Mouse (Mus musculus) neural tube, embryonic 15.5 days (tissue): Measurements from ENCODE around the gene Etnk1. TPM values are rescaled to one million over a fixed set of nuclear protein-coding genes. Genes with fewer than 3 reads are reported as not detected.

Experiments
- ATAC-seq: fragments of 200-750 bp; cut with Nextera tagmentation; 2 replicates; pipeline ENCODE4 v1.8.0; 2017; ENCODE audit warnings: mild to moderate bottlenecking, moderate TSS enrichment, moderate library complexity; ENCODE audit not compliant: low FRiP score
- H3K27ac ChIP-seq: fragments of 300-500 bp; sonication (generic); replicated peaks from 2 replicates; pipeline ENCODE4 v1.5.1; 2015; ENCODE audit warnings: mild to moderate bottlenecking, inconsistent platforms
- H3K27me3 ChIP-seq: fragments of 300-500 bp; sonication (generic); replicated peaks from 2 replicates; pipeline ENCODE4 v1.6.1; 2015; ENCODE audit warnings: inconsistent platforms
- H3K36me3 ChIP-seq: fragments of 300-500 bp; sonication (generic); 2 replicates; pipeline ENCODE4 v1.6.1; 2015; ENCODE audit warnings: inconsistent platforms
- H3K4me1 ChIP-seq: fragments of 300-500 bp; sonication (generic); 2 replicates; pipeline ENCODE4 v1.6.1; 2015; ENCODE audit warnings: inconsistent platforms
- H3K4me2 ChIP-seq: fragments of 300-500 bp; sonication (generic); 2 replicates; pipeline ENCODE4 v1.6.1; 2015; ENCODE audit warnings: inconsistent platforms, mild to moderate bottlenecking, moderate library complexity
- H3K4me3 ChIP-seq: fragments of 300-500 bp; sonication (generic); replicated peaks from 2 replicates; pipeline ENCODE4 v1.5.1; 2015; ENCODE audit warnings: mild to moderate bottlenecking, inconsistent platforms
- H3K9ac ChIP-seq: fragments of 300-500 bp; sonication (generic); replicated peaks from 2 replicates; pipeline ENCODE4 v1.6.1; 2015; ENCODE audit warnings: mild to moderate bottlenecking, inconsistent platforms
- H3K9me3 ChIP-seq: fragments of 300-500 bp; sonication (generic); replicated peaks from 2 replicates; pipeline ENCODE4 v1.6.1; 2016; ENCODE audit warnings: inconsistent platforms
- WGBS: fragments of 180-500 bp; shearing (Covaris S2); methylation state at CpG from one replicate; pipeline ENCODE4 v1.1.7; 2015; ENCODE audit warnings: mixed read lengths; 5-methylcytosine and 5-hydroxymethylcytosine counted together
- polyA plus RNA-seq: library from polyadenylated mRNA; unstranded; fragments of >200 nt; fragmentation: Nextera tagmentation; extraction: Ambion mirVana; gene quantifications from 2 replicates; pipeline ENCODE4 v1.2.1, GENCODE M21; 2015

The Etnk1 gene
- 38.9 and 42.0 TPM in 2 replicates for polyA plus RNA-seq

GRCm38 (mm10) chr6:143166452-143167357 is at the start of gene Etnk1:
Etnk1 (plus strand) TSS chr6:143167221.
- H3K9me3 ChIP-seq, result no peaks in the 10 kb centered on the region
- peak; percentile 96 for ATAC-seq
- H3K4me3 ChIP-seq, result peak within 1 kb of the TSS; percentile 96
- peak within 1 kb of the TSS; percentile 78 for H3K4me2 ChIP-seq
- H3K9ac ChIP-seq, result peak within 1 kb of the TSS; percentile 96
- H3K4me1 ChIP-seq, result peaks cover 42% of the 10 kb centered on the region
- no peaks in the 10 kb centered on the region for H3K27me3 ChIP-seq
- peak within 1 kb of the TSS; percentile 92 for H3K27ac ChIP-seq
- WGBS, result 1% methylated on average over 71 of the region's 81 CpGs
- H3K36me3 ChIP-seq, result peaks cover 6% of the 10 kb centered on the region; the same call in 1 of the 2 replicates

DNA sequence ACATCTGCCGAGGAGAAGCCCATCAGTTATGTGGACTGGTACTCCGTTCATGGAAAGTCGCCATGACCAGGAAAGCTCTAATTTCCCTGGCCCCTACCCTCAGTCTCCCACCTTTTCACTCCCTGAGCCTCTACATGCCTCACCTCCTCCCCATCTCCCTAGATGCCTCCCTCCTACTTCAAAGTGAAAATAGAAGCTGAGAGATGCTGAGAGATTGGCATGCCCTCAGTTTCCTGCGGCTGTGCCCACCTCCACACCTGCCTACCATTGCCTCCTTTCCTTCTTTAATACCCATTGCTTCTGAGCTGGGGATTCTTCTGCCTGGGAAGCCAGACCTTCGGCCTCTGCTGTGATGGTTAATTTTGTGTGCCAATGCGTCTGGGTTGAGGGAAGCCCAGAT is 47.7 kb upstream of the Etnk1 start:
- Histone ChIP-seq H3K36me3 (no peaks in the 10 kb centered on the region), H3K9me3 (no peaks in the 10 kb centered on the region), H3K4me3 (no peak overlapping the region), H3K27ac (no peak overlapping the region), H3K27me3 (no peaks in the 10 kb centered on the region), H3K4me1 (no peaks in the 10 kb centered on the region), H3K9ac (no peak overlapping the region), H3K4me2 (no peak overlapping the region)
- ATAC-seq, result no peak
- WGBS, result 96% methylated on average over 6 of the region's 6 CpGs

- Histone ChIP-seq H3K4me2 (no peak overlapping the region), H3K9ac (no peak overlapping the region)
Measured at GRCm38 (mm10) chr6:143125721-143126120, 41.3 kb upstream of the Etnk1 start.

GRCm38 (mm10) chr6:143129466-143129865 is 37.6 kb upstream of the Etnk1 start:
- no peak overlapping the region for H3K9ac ChIP-seq
- H3K9me3 ChIP-seq, result 0 out of 2 replicates have a peak, but pooled peaks cover 3% of the 10 kb centered on the region
- no peak overlapping the region for H3K4me2 ChIP-seq
- H3K27ac ChIP-seq, result no peak overlapping the region
- no peaks in the 10 kb centered on the region for H3K36me3 ChIP-seq
- no peak for ATAC-seq
- H3K4me1 ChIP-seq, result no peaks in the 10 kb centered on the region
- H3K4me3 ChIP-seq, result no peak overlapping the region
- WGBS, result 90% methylated on average over 7 of the region's 7 CpGs
- no peaks in the 10 kb centered on the region for H3K27me3 ChIP-seq

More at GRCm38 (mm10) chr6:143125721-143126120, 41.3 kb upstream of the Etnk1 start:
- no peaks in the 10 kb centered on the region for H3K27me3 ChIP-seq
- no peaks in the 10 kb centered on the region for H3K36me3 ChIP-seq
- H3K9me3 ChIP-seq, result 0 out of 2 replicates have a peak, but pooled peaks cover 3% of the 10 kb centered on the region
- no peak overlapping the region for H3K27ac ChIP-seq
- H3K4me1 ChIP-seq, result no peaks in the 10 kb centered on the region
- ATAC-seq, result no peak
- H3K4me3 ChIP-seq, result no peak overlapping the region

DNA sequence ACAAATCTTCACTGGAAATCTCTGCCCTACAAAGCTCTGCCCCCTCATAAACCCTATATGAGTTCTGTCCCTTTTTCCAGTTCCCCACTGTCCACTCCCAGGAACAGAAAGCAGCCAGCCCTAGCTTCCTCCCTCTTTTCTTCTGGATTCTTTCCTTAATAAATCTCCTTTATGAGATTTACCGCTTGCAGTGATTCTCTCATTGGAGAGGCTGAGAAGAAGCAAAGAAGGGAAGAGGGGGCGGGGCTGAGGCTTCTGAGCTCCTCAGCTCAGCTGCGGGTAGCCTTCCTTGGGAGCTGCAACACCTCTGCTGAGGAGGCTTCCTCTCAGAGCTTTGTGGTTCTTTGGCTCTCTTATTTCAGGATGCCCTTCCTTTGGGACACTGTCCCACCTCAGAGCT is 37.1 kb upstream of the Etnk1 start:
- WGBS, result 82% methylated on average over 3 of the region's 3 CpGs
- Histone ChIP-seq H3K27me3 (no peaks in the 10 kb centered on the region), H3K4me1 (no peaks in the 10 kb centered on the region), H3K9me3 (0 out of 2 replicates have a peak, but pooled peaks cover 3% of the 10 kb centered on the region), H3K4me2 (no peak overlapping the region), H3K9ac (no peak overlapping the region), H3K36me3 (no peaks in the 10 kb centered on the region), H3K4me3 (no peak overlapping the region), H3K27ac (no peak overlapping the region)
- no peak for ATAC-seq

- WGBS, result 88% methylated on average over 4 of the region's 4 CpGs
- no peaks in the 10 kb centered on the region for H3K4me1 ChIP-seq
Measured at GRCm38 (mm10) chr6:143130411-143130810, 36.6 kb upstream of the Etnk1 start.

DNA sequence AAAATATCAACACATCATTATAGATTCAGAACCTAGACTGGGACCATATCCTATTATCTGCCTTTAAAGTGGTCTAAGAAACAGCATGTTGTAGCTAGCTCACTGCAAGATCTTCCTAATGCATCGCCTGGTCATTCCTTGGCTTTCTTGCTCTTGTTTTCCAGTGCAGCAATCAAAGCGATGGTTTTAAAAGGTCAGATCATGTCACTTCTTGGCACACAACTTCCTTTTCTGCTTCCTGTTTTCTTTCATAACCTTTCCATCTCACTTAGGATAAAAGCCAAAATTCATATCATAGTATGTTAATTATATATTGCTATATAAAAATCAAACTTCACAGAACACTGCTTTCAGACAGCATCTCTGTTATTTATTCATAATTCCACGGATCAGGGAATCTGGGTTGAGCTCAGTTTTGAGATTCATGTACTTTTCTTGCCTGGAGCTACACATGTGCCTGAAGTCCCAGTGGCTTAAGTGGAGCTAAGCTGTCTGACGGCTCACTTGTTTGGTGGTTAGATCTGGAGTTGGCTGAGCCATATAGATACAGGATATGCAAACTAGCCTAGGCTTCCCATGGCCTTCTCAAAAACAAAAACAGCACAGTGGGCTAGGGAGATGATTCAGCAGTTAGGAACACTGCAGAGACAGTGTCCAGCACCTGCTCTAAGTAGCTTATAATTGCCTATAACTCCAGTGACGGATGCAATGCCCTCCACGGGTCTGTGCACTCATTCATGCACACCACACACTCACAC is 34.9 kb upstream of the Etnk1 start:
- H3K4me3 ChIP-seq, result no peak overlapping the region
- H3K27me3 ChIP-seq, result no peaks in the 10 kb centered on the region
- H3K36me3 ChIP-seq, result no peaks in the 10 kb centered on the region
- H3K27ac ChIP-seq, result no peak overlapping the region
- ATAC-seq, result no peak
- no peak overlapping the region for H3K9ac ChIP-seq
- 69% methylated on average over 6 of the region's 6 CpGs for whole genome bisulfite sequencing
- no peaks in the 10 kb centered on the region for H3K4me1 ChIP-seq
- H3K4me2 ChIP-seq, result no peak overlapping the region
- 0 out of 2 replicates have a peak, but pooled peaks cover 3% of the 10 kb centered on the region for H3K9me3 ChIP-seq

More at GRCm38 (mm10) chr6:143130411-143130810, 36.6 kb upstream of the Etnk1 start:
- Histone ChIP-seq H3K9ac (no peak overlapping the region), H3K4me3 (no peak overlapping the region), H3K36me3 (no peaks in the 10 kb centered on the region), H3K27me3 (no peaks in the 10 kb centered on the region), H3K27ac (no peak overlapping the region), H3K9me3 (0 out of 2 replicates have a peak, but pooled peaks cover 3% of the 10 kb centered on the region), H3K4me2 (no peak overlapping the region)
- no peak for ATAC-seq

GRCm38 (mm10) chr6:143133150-143133549 is 33.9 kb upstream of the Etnk1 start:
- 59% methylated on average over 2 of the region's 2 CpGs for WGBS
- no peaks in the 10 kb centered on the region for H3K36me3 ChIP-seq
- H3K4me2 ChIP-seq, result no peak overlapping the region
- no peak for ATAC-seq
- no peak overlapping the region for H3K9ac ChIP-seq
- no peaks in the 10 kb centered on the region for H3K27me3 ChIP-seq
- no peaks in the 10 kb centered on the region for H3K4me1 ChIP-seq
- no peak overlapping the region for H3K4me3 ChIP-seq
- no peak overlapping the region for H3K27ac ChIP-seq
- H3K9me3 ChIP-seq, result 0 out of 2 replicates have a peak, but pooled peaks cover 3% of the 10 kb centered on the region

GRCm38 (mm10) chr6:143135097-143135496 is 31.9 kb upstream of the Etnk1 start:
- Histone ChIP-seq H3K9ac (no peak overlapping the region), H3K4me3 (no peak overlapping the region), H3K27me3 (no peaks in the 10 kb centered on the region), H3K36me3 (no peaks in the 10 kb centered on the region), H3K9me3 (0 out of 2 replicates have a peak, but pooled peaks cover under 1% of the 10 kb centered on the region), H3K4me2 (no peak overlapping the region), H3K27ac (no peak overlapping the region), H3K4me1 (no peaks in the 10 kb centered on the region)
- 90% methylated on average over 13 of the region's 13 CpGs for WGBS
- ATAC-seq, result no peak

- no peak overlapping the region for H3K4me2 ChIP-seq
- no peak overlapping the region for H3K4me3 ChIP-seq
- H3K27ac ChIP-seq, result no peak overlapping the region
- ATAC-seq, result no peak
- no peaks in the 10 kb centered on the region for H3K4me1 ChIP-seq
- no peaks in the 10 kb centered on the region for H3K36me3 ChIP-seq
- H3K27me3 ChIP-seq, result no peaks in the 10 kb centered on the region
- WGBS, result 95% methylated on average over 7 of the region's 7 CpGs
- no peaks in the 10 kb centered on the region for H3K9me3 ChIP-seq
- H3K9ac ChIP-seq, result no peak overlapping the region
Measured at GRCm38 (mm10) chr6:143136688-143137087, 30.3 kb upstream of the Etnk1 start.

GRCm38 (mm10) chr6:143137341-143137740 is 29.7 kb upstream of the Etnk1 start:
- 70% methylated on average over 5 of the region's 5 CpGs for WGBS
- no peaks in the 10 kb centered on the region for H3K27me3 ChIP-seq
- no peak overlapping the region for H3K4me2 ChIP-seq
- H3K27ac ChIP-seq, result no peak overlapping the region
- no peak for ATAC-seq
- no peaks in the 10 kb centered on the region for H3K4me1 ChIP-seq
- no peak overlapping the region for H3K9ac ChIP-seq
- no peaks in the 10 kb centered on the region for H3K36me3 ChIP-seq
- H3K4me3 ChIP-seq, result no peak overlapping the region
- H3K9me3 ChIP-seq, result no peaks in the 10 kb centered on the region
